Mouse (Mus musculus): ENCODE measurements around the gene Ctsw.

Ctsw gene

DNA sequence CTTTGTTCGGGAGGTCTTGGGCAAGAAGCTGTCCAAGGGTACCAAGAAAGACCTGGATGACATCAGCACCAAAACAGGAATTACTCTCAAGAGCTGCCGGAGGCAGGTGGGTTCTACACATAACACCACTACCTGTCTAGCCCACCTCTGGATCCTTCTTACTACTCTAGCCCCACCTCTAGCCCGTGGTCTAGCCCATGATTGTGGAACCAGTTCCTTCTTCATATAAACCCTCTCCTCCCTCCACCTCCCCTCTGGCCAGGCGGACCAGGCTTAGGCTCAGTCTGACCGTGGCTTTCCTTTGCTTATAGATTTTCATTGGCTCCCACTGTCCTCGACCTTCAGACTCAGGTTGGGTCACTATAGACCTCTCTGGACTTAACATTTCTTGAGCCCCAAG is 6.9 kb downstream of the Ctsw start:
- no peak for DNase-seq

DNA sequence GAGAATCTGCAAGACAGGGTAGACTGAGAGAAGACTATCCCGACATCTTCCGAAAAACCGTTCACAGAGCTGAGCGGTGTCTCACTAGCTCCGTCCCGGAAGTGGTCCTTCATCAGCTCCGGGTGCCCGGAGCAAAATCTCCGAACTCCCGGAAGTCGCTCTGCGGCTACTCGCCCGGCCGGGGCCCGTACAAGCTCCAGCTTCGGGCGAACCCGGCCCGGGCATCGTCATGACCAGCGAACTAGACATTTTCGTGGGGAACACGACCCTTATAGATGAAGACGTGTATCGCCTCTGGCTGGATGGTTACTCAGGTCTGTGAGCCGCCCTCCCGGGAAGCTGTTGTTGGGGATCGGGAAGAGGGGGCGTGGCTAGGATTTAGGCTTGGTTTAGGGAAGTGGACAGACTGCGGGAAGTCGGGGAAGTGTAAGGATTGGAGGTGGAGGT is 7.8 kb downstream of the Ctsw start, which contains the start of gene Fibp:
Gene Fibp (plus strand): TSS at position 151 of the 447 bp plus-strand sequence.
- DNase-seq = peak; percentile 92 to 93

GRCm38 (mm10) chr19:5459896-5460295 is 8.4 kb downstream of the Ctsw start:
- no peak for DNase-seq

DNA sequence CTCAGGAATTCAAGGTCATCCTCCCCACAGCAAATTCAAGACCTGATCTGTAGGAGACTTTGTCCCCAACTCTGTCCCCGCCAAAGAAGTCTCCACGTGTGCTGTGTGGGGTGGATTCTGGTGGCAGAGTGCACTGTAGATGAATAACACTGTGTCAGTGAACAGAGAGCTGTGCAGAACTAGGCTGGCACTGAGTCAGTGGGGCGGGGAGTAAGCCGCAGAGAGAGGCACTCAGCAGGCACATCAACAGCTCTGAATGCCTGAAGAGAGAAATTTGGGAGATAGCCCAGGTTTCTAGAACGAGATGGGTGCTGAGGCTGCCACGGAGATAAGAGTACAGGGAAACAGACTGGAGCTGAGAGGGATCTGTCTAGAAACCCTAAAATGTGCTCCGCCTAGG is 9.3 kb downstream of the Ctsw start:
- peak in 1 of 2 experiments; percentile 42 for DNase-seq

GRCm38 (mm10) chr19:5457746-5458442 is 10.4 kb downstream of the Ctsw start, which contains the start of gene Ccdc85b:
Gene Ccdc85b (minus strand): TSS chr19:5457894.
- no peak for DNase-seq

DNA sequence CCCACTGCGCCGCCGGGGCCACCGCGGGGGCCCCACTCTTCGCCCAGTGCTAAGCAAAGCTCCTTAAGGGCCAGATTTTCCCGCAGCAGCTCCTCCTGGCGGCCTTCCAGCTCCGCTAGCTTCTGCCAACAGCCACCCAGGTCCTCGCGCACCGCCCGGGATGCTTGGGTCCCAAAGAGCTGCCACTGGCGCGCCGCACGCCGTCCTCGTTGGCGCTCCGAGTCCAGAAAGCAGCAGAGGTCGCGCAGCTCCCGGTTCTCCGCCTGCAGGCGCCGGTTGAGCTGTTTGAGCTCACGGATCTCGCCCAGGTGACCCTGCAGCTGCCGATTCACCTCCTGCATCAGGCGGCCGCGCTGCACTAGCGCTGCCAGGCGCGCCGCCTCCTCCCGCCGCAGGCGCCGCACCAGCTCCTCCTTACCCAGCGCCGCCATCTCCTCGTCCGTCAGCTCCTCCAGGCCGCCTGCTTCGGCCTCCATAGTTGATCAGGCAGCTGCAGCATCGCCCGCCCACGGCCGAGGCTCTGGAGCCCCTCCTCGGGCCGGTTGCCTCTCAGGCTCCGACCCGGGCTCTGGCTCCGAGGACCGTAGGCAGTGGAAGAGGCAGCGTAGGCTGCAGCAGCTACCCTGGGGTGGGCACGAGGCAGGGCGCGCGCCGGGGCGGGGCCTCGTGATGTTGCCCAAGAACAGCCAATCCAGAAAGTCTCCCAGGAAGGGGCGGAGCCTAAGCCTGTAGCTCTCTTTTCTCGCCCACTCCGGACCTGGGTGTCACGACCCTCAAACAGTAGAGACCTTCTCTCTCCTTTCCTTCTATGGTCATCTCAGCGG is 11.2 kb downstream of the Ctsw start:
- peak; percentile 99 for DNase-seq

GRCm38 (mm10) chr19:5456241-5456921 is 11.9 kb downstream of the Ctsw start:
- DNase-seq = peak in 1 of 2 experiments; percentile 32

DNA sequence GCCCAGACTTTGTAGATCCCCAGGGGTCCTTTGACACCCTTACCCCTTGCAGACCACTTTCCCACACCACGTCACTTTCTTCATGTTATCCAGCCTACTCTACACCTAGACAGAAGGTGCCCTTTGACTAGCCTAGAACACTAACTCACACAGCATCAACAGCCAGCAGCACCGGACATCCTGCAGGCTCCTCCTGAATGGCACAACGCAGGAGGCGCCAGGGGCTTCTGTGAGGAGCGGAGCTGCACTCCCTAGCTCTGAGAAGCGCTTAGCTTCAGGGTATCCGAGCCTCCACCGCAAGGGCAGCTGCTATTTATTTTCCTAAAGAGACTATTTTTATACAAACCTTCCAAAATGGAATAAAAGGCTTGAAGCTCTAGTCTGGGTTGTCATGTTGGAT is 12.7 kb downstream of the Ctsw start:
- no peak for DNase-seq

GRCm38 (mm10) chr19:5455037-5455436 is 13.3 kb downstream of the Ctsw start:
- no peak for DNase-seq

DNA sequence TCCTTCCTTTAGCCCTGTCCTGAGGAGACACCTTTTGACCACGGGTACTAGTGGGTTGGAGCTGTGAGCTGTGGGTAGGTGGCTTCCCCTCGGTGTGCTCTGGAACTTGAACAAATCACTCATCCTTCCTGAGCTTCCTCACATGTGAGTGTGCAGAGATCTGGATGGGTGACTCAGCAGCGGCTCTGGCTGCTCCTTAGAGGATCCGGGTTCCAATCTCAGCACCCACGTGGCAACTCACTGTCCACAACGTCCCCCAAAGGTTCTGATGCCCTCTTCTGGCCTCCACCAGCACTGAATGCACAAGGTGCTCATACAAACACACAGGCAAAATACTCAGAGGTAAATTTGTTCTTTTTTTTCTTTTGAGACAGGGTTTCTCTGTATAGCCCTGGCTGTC is 16.5 kb downstream of the Ctsw start:
- DNase-seq = no peak

DNA sequence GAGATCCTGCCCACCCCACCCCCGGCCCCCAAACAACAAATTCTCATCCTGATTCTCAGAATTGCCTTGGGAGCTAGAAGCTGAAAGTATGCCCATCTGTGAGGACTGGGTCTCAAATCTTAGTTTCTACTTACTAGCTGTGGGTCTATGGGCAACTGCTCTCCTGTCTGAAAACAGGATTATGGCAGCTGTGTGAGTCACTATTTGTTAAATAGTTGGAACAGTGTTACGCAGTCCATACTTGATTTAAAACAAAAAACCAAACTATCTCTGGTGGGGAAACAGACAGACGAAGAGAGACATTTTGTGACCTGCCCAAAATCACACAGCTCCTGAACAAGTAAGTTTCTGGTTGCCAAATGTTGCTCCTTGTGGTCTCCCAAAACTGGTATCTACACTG is 18.6 kb downstream of the Ctsw start:
- DNase-seq = no peak

- DNase-seq = peak in 1 of 2 experiments; percentile 17
Measured at GRCm38 (mm10) chr19:5448354-5449150, 19.8 kb downstream of the Ctsw start.

DNA sequence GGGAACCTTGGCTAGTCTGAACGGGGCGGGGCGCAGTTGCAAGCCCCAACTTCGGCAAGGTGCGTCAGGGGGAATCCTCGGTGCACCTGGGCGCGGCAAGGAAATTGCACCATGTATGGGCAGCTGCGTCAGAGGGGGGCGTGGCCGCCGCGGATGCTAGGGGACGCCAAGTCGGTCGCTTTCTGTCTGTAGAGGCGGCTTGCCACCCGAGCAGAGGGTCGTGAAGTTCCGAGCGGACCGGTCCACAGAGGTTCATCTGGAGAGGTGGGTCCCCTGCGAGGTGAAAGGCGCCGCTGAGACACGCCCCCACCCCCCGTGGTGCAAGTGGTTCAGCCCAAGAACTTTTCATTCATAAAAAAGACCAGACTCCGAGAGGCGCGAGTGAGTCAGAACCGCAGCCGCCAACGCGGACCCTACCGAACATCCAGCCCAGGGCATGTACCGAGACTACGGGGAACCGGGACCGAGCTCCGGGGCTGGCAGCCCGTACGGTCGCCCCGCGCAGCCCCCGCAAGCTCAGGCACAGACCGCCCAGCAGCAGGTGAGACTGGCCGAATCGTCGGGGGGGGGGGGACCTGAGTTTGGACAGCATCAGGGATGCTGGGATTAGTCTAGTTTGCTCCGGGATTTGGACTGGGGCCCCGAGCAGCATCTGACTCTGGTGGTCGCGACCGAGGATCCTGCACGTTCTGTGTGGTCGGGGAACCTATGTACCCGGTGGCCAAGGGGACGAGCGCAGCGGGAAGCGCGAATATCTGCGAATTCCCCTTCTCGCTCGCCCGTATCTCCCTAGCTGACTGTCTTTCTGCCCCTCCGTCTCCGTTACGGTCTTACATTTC is 20.6 kb downstream of the Ctsw start, which contains the start of gene Fosl1:
Gene Fosl1 (plus strand): TSS at position 33 of the 839 bp plus-strand sequence.
- DNase-seq = peak; percentile 84 to 86

GRCm38 (mm10) chr19:5445747-5446146 is 22.6 kb downstream of the Ctsw start:
- no peak for DNase-seq

DNA sequence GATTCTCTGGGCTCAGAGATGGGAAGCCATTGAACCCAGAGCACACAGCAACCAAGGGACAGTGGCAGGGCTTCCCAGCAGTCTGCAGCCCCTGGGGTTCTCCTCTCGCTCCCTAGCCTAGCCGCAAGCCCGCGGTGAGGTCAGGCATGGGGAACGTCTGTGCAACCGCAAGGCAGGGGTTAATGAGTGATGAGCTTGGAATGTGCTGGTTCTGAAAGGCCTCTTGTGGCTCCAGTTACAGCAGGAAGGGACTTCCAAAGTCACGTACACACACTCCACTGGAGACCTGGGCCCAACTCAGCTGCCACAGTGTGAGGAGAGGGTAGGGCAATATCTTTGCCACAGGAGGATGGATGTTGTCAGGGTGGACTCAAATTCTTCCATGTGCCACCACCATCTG is 23.4 kb downstream of the Ctsw start:
- DNase-seq = no peak

DNA sequence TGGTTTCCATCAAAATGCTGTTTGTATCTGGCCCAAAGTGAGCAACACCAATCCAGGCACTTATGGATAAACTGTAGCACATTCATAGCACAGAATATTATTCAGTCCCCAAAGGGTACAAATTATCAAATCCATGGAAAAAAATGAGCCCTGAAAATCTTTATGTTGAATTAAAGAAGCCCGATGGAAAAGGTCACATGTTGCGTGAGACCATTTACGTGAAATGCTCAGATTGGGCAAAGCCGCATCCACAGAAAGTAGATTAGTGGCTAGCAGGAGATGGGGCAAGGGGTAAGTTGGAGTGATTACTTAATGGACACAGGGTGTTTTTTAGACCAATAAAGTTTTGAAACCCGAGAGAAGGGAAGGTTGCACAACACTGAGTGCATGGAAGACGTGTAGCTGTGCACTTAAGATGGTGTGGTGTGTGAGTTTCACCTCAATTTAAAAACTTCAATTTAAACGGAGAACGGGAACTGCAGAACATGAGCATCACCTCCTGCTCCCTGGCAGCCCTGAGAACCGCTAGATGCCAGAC is 23.9 kb downstream of the Ctsw start:
- no peak for DNase-seq

DNA sequence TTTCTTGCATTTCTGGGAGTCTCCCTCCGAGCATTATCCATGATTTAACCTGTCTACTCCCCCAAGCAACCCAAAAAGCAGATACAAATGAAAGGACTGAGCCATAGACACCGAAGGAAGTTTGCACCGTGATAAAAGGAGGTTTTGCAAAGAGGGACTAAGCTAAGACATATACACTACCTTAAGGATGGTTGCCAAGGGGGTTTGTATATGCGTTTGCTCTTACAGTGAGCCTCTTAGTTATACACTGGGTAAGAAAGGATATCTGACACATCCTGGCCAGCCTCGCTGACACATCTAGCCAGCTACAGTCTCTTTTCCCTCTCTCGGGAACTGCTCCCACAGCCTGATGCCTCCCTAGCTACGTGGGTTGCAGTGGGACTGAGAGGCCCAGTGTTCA is 34.4 kb downstream of the Ctsw start:
- no peak for DNase-seq

- peak; percentile 61 to 67 for DNase-seq
Measured at GRCm38 (mm10) chr19:5432992-5433852, 35.1 kb downstream of the Ctsw start.

GRCm38 (mm10) chr19:5431911-5432464 is 36.3 kb downstream of the Ctsw start:
- DNase-seq = no peak

DNA sequence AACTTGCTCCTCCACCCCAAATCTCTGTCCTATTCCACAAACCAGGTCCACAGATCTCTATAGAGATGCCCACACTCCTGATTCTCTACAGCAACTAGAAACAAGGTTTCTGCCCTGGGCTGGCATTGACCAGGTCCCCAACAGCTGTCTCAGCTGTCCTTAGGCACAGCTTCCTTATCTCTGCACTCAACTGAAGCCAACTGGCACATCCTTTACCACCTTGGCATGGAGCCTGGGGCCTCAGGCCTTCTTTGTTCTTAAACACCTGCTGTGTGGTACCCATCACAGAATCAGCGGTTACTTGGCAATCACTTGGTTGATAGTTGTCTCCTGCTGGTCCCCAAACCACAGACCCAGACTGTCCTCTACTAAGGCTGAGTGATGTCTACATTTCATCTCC is 37.9 kb downstream of the Ctsw start:
- peak; percentile 60 to 66 for DNase-seq

Data from cerebellum, postnatal 10 days (tissue).